Mouse (Mus musculus): Measurements from ENCODE around the gene Olfr1373.

GRCm38 (mm10) chr11:52108796-52109195 lies 36.5 kb downstream of the Olfr1373 start:
- TF ChIP-seq CTCF (conservative IDR thresholded peaks at IDR 0.05; ENCODE audit: low read length) (no peak), NANOG (IDR thresholded peaks at IDR 0.05; ENCODE audit: borderline replicate concordance, low read length) (no peak), POU5F1 (IDR thresholded peaks at IDR 0.05; ENCODE audit: borderline replicate concordance, low read length) (no peak)

All from E14TG2a.4 (cell line).